Mouse (Mus musculus) kidney, embryonic 16.5 days (tissue): ENCODE results near the gene Hbb-bs. TPM values are rescaled to one million over a fixed set of nuclear protein-coding genes. Genes with fewer than 3 reads are reported as not detected.
"Not testable (repeated sequence)": the region's sequence is repeated elsewhere in the genome, so short reads cannot be mapped to it uniquely, and the experiment has no call there.

ENCODE experiments used
- ATAC-seq: fragments of 200-750 bp; cut with Nextera tagmentation; 2 replicates; pipeline ENCODE4 v1.8.0; 2017; ENCODE audit warnings: moderate TSS enrichment; ENCODE audit not compliant: low FRiP score, low TSS enrichment
- H3K27ac ChIP-seq: fragments of 300-500 bp; sonication (generic); 2 replicates; pipeline ENCODE4 v1.5.1; 2014; ENCODE audit warnings: low read length
- H3K27me3 ChIP-seq: fragments of 300-500 bp; sonication (generic); 2 replicates; pipeline ENCODE4 v1.6.1; 2014; ENCODE audit warnings: low read length, control low read depth, mixed read lengths; ENCODE audit not compliant: insufficient read depth
- H3K36me3 ChIP-seq: fragments of 300-500 bp; sonication (generic); 2 replicates; pipeline ENCODE4 v1.6.1; 2014; ENCODE audit warnings: low read length, control low read depth, mixed read lengths; ENCODE audit not compliant: insufficient read depth
- H3K4me1 ChIP-seq: fragments of 300-500 bp; sonication (generic); 2 replicates; pipeline ENCODE4 v1.6.1; 2014; ENCODE audit warnings: low read length, control low read depth, mixed read lengths; ENCODE audit not compliant: insufficient read depth
- H3K4me2 ChIP-seq: fragments of 300-500 bp; sonication (generic); replicated peaks from 2 replicates; pipeline ENCODE4 v1.6.1; 2014; ENCODE audit warnings: low read depth, low read length
- H3K4me3 ChIP-seq: fragments of 300-500 bp; sonication (generic); 2 replicates; pipeline ENCODE4 v1.5.1; 2014; ENCODE audit warnings: mild to moderate bottlenecking, low read length
- H3K9ac ChIP-seq: fragments of 300-500 bp; sonication (generic); replicated peaks from 2 replicates; pipeline ENCODE4 v1.6.1; 2014; ENCODE audit warnings: low read length
- H3K9me3 ChIP-seq: fragments of 300-500 bp; sonication (generic); 2 replicates; pipeline ENCODE4 v1.6.1; 2016; ENCODE audit warnings: low read length, control low read depth
- WGBS: fragments of 180-500 bp; shearing (Covaris S2); extraction: QIAGEN DNeasy Blood & Tissue Kit; methylation state at CpG from one replicate; pipeline ENCODE4 v1.1.7; 2014; 5-methylcytosine and 5-hydroxymethylcytosine counted together
- polyA plus RNA-seq: library from polyadenylated mRNA; unstranded; fragments of >200 nt; fragmentation: Nextera tagmentation; extraction: Ambion mirVana; gene quantifications from 2 replicates; pipeline ENCODE4 v1.2.1, GENCODE M21; 2015

The Hbb-bs gene
- polyA plus RNA-seq, 1 experiment from 2014 or later, result 7,235 TPM

DNA sequence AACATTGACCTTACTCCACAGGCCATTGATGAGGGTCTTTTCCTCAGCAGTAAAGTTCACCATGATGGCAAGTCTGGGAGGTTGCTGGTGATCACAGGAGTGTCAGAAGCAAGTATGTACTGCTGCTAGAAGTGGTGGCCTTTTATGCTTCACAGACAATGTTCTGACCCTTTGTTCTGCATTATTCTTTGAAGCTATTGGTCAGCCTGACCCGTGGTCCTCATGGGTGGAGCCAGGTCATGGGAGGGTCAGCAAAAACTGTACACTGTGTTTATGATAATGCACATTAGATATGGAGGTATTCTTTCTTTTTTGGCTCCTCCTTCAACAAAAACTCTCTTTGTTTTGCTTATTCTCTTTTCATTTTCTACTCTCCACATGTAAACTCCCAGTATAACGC lies 25.2 kb upstream of the Hbb-bs start, which contains the start of gene Hbb-y:
Gene Hbb-y, minus strand, starts transcription at position 127 of the 400 bp plus-strand sequence.
- Histone ChIP-seq H3K9ac (no peak within 1 kb of the TSS), H3K4me3 (no peak within 1 kb of the TSS), H3K9me3 (no peaks in the 10 kb centered on the region), H3K36me3 (no peaks in the 10 kb centered on the region), H3K27ac (no peak within 1 kb of the TSS), H3K27me3 (no peaks in the 10 kb centered on the region), H3K4me2 (no peak within 1 kb of the TSS), H3K4me1 (no peaks in the 10 kb centered on the region)
- 71% methylated on average over 2 of the region's 2 CpGs for WGBS
- ATAC-seq, result no peak

DNA sequence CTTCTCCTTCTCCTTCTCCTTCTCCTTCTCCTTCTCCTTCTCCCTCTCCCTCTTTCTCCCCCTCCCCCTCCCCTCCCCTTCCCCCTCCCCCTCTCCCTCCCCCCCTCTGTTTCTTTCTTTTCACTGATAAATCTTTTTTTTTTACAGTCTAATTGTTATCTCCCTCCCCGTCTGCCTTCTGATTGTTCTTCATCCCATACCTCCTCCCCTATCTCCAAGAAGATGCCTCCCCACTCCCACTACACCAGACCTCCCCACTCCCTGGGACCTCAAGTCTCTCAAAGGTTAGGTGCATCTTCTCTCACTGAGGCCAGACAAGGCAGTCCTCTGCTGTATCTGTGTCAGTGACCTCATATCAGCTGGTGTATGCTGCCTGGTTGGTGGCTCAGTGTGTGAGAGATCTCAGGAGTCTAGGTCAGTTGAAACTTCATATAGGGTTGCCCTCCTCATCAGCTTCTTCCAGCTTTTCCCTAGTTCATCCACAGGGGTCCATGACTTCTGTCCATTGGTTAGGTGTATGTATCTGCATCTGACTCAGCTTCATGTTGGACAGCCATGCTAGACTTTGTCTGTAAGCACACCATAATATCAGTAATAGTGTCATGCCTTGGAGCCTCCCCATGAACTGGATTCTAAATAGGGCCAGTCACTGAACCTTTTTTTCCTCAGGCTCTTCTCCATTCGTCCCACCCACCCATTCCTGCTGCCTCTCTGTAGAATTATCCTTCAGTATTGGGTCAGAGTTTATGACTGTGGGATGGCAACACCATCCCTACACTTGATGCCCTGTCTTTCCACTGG lies 16.8 kb upstream of the Hbb-bs start:
- no peaks in the 10 kb centered on the region for H3K27me3 ChIP-seq
- H3K4me2 ChIP-seq, result no peak overlapping the region
- no peak overlapping the region for H3K27ac ChIP-seq
- H3K9me3 ChIP-seq, result no peaks in the 10 kb centered on the region
- H3K36me3 ChIP-seq, result no peaks in the 10 kb centered on the region
- H3K4me1 ChIP-seq, result no peaks in the 10 kb centered on the region
- ATAC-seq, result no peak
- 43% methylated on average over 2 of the region's 2 CpGs for WGBS
- no peak overlapping the region for H3K4me3 ChIP-seq
- H3K9ac ChIP-seq, result no peak overlapping the region

DNA sequence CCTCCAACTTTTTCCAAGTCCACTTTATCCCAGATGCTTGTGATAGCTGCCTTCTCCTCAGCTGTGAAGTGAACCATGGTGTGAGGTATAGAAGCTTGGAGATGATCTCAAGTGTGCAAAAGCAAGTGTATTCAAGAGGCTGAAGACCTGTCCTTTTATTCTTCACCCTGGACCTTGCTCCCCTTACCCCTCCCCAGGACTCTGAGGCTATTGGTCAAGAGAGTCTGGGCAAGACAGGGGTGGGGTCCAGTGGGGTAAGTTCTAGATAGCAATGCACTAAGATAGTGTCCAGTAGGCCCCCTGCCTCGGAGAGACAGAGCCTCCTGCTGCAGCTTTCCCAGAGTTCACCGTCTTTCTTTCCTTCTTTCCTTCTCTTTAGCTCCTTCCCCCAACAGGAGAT lies 15.1 kb upstream of the Hbb-bs start, which contains the start of gene Hbb-bh1:
Gene Hbb-bh1, minus strand, starts transcription at position 131 of the 400 bp plus-strand sequence.
- no peak within 1 kb of the TSS for H3K9ac ChIP-seq
- no peak within 1 kb of the TSS for H3K4me3 ChIP-seq
- no peak for ATAC-seq
- WGBS, result 89% methylated on average over 2 of the region's 2 CpGs
- no peaks in the 10 kb centered on the region for H3K27me3 ChIP-seq
- H3K36me3 ChIP-seq, result no peaks in the 10 kb centered on the region
- no peak within 1 kb of the TSS for H3K27ac ChIP-seq
- H3K4me1 ChIP-seq, result no peaks in the 10 kb centered on the region
- no peaks in the 10 kb centered on the region for H3K9me3 ChIP-seq
- H3K4me2 ChIP-seq, result no peak within 1 kb of the TSS

DNA sequence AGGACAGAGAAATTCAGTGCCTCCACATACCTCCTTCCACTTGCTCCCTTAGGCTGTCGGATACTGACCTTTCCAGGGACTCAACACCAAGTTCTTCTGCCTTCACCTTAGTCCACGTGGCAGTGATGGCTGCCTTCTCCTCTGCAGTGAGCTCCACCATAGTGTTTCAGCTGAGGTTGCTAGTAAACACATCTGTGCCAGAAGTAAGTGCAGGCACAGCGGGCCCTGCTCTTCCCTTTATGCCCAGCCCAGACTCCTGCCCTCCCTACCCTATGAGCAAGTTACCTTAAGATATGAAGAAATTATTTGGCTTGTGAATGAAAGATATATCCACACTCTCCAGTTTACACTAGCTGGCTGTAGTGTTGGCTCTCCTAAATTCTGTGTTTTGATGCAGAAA lies 12.4 kb upstream of the Hbb-bs start, which contains the start of gene Hbb-bh2:
Gene Hbb-bh2, minus strand, starts transcription at position 253 of the 400 bp plus-strand sequence.
- Histone ChIP-seq H3K27me3 (no peaks in the 10 kb centered on the region), H3K9me3 (no peaks in the 10 kb centered on the region), H3K4me2 (no peak within 1 kb of the TSS), H3K27ac (no peak within 1 kb of the TSS), H3K4me1 (no peaks in the 10 kb centered on the region), H3K36me3 (no peaks in the 10 kb centered on the region), H3K4me3 (no peak within 1 kb of the TSS), H3K9ac (no peak within 1 kb of the TSS)
- WGBS, result 72% methylated on average over 3 of the region's 3 CpGs
- ATAC-seq, result no peak

DNA sequence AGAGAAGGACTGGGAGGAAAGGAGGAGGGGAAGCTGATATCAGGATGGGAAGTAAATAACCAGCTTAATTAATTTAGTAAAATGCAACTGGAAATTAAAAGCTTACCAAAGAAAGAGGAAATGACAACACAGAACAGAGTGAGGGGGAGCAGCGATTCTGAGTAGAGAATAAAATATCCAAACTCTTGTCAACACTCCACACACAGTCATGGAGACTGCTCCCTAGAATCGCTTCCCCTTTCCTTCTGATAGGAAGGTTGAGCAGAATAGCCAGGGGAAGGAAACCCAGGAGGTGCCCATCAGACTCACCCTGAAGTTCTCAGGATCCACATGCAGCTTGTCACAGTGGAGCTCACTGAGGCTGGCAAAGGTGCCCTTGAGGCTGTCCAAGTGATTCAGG lies 757 bp downstream of the Hbb-bs start:
- not testable (repeated sequence) for H3K4me3 ChIP-seq, H3K4me1 ChIP-seq, H3K4me2 ChIP-seq, H3K9ac ChIP-seq, H3K27me3 ChIP-seq, H3K9me3 ChIP-seq, H3K36me3 ChIP-seq, H3K27ac ChIP-seq, ATAC-seq
- WGBS, result no CpG with 5 or more reads among the region's 2 CpGs

DNA sequence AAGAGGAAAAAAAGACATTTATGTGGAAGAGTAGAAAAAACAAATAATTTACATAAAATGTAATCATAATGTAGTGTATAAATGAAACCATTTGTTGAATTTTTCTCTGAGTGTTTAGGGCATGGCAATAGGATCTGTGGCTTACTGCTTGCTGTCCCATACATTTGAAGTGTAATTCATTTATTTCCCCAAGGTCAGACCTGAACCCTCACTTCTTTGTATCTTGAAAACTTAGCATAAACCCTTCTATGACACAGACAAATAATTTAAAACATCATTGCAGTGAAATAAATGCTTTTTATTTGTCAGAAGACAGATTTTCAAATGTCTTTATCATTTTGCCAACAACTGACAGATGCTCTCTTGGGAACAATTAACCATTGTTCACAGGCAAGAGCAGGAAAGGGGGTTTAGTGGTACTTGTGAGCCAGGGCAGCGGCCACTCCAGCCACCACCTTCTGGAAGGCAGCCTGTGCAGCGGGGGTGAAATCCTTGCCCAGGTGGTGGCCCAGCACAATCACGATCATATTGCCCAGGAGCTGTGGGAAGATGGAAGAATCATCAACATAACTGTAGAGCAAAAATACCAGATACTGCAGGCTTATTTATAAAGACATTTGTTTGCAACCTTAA lies 1.5 kb downstream of the Hbb-bs start:
- Histone ChIP-seq H3K36me3 (no peaks in the 10 kb centered on the region), H3K9ac (no peak overlapping the region), H3K4me1 (no peaks in the 10 kb centered on the region), H3K27ac (no peak overlapping the region), H3K9me3 (no peaks in the 10 kb centered on the region), H3K27me3 (no peaks in the 10 kb centered on the region), H3K4me2 (no peak overlapping the region), H3K4me3 (no peak overlapping the region)
- WGBS, result 62% methylated on average over 3 of the region's 3 CpGs
- ATAC-seq, result no peak

DNA sequence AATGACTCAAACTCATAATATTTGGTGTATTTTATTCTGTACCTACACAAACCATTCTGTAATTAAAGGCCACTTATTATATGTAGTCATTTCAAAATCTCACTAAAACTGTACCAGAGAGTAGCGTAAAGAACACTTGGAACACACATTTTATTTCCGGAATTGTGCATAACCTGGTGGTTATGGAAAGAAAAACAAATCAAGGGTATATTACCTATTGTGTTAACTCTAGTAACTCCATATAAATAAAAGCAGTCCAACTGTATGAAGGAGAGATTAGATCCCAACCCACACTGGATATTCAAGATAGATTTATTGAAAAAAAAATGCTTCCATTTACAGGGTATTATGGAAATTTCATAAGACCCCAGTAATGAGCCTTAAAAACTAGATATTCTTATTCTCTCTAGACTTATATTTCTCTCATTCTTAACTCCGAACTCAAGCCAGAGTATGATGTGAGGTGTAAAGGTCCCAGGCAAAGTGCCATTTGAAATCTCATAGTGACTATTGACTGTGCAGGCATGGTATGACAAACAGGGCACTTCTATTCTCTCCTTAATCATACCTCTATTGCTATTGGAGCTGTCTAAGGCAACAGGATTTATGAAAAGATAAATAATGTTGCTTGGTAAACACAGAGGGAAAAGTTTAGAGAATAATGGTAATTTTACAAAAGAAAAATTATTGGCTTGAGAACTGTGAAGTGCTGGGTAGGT lies 2.2 kb downstream of the Hbb-bs start:
- no peak overlapping the region for H3K27ac ChIP-seq
- H3K27me3 ChIP-seq, result no peaks in the 10 kb centered on the region
- H3K9me3 ChIP-seq, result no peaks in the 10 kb centered on the region
- WGBS, result 91% methylated on average over 3 of the region's 3 CpGs
- H3K36me3 ChIP-seq, result no peaks in the 10 kb centered on the region
- no peak overlapping the region for H3K4me2 ChIP-seq
- H3K9ac ChIP-seq, result no peak overlapping the region
- ATAC-seq, result no peak
- no peaks in the 10 kb centered on the region for H3K4me1 ChIP-seq
- H3K4me3 ChIP-seq, result no peak overlapping the region

DNA sequence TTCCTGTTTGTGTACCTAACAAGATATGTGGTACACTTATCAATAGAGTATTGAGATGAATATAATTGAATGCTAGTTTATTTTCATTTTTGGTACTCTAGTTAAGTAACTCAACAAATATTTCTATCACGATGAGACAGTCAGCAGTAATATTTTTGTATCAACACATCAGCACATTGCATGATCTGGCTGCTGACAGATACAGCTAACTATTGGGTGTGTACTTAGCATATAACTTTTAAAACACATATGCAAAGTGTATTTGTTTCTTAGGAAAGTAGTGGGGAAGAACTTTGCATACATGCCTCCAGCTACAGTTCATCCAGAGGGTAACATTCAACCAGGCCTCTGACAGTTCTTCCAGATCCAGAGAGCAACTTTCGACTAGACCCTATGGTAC lies 3.3 kb downstream of the Hbb-bs start:
- Histone ChIP-seq H3K4me2 (no peak overlapping the region), H3K27ac (no peak overlapping the region), H3K4me3 (no peak overlapping the region), H3K36me3 (no peaks in the 10 kb centered on the region), H3K9ac (no peak overlapping the region), H3K9me3 (no peaks in the 10 kb centered on the region), H3K27me3 (no peaks in the 10 kb centered on the region), H3K4me1 (no peaks in the 10 kb centered on the region)
- 84% methylated on average over 2 of the region's 2 CpGs for WGBS
- ATAC-seq, result no peak

DNA sequence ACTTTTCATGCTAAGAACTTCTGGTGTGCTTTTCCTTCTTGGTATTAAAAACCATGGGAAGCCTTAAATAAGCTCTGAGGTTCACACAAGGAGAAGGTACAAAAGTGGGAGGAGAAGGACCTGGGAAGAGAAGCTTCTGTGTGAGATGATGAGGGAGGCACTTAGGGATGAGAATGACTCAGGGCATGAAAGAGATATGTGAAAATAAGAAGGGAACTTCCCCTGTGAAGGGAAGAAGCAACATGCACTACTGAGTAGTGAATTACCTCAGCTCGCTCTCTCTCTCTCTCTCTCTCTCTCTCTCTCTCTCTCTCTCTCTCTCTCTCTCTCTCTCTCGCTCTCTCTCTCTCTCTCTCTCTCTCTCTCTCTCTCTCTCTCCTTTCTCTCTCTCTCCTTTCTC lies 12.8 kb downstream of the Hbb-bs start:
- not testable (repeated sequence) for H3K4me3 ChIP-seq, H3K4me1 ChIP-seq, ATAC-seq, H3K9ac ChIP-seq, H3K36me3 ChIP-seq, H3K9me3 ChIP-seq, H3K4me2 ChIP-seq, H3K27me3 ChIP-seq, H3K27ac ChIP-seq
- WGBS, result 83% methylated on average over 1 of the region's 2 CpGs
